Mouse (Mus musculus) brain, embryonic 14.5 days (tissue): ENCODE data around the gene Vmn1r1. TPM values are rescaled to one million over a fixed set of nuclear protein-coding genes. Genes with fewer than 3 reads are reported as not detected.

Source experiments
- DNase-seq: peaks from one replicate; pipeline ENCODE4 v3.0.0-alpha.2; 2011; ENCODE audit warnings: low read depth
- CTCF ChIP-seq: fragments of 200-500 bp; IDR thresholded peaks from 2 replicates; pipeline ENCODE4 v1.5.1; 2012; ENCODE audit warnings: inconsistent platforms, mild to moderate bottlenecking, moderate library complexity, borderline replicate concordance; ENCODE audit not compliant: insufficient read depth, insufficient read length; ENCODE audit errors: extremely low read depth
- POLR2A ChIP-seq: fragments of 200-500 bp; IDR thresholded peaks from 2 replicates; pipeline ENCODE4 v1.6.1; 2012; ENCODE audit warnings: mild to moderate bottlenecking, inconsistent platforms, borderline replicate concordance; ENCODE audit not compliant: poor library complexity, insufficient read depth, insufficient read length, severe bottlenecking; ENCODE audit errors: extremely low read depth
- polyA plus RNA-seq: library from polyadenylated mRNA; depleted of rRNA; stranded (reverse); fragments of >200 nt; gene quantifications from 2 replicates; pipeline ENCODE4 v1.2.3, GENCODE M21; 2012; rRNA removed

The Vmn1r1 gene
- polyA plus RNA-seq, 1 experiment, result not detected

DNA sequence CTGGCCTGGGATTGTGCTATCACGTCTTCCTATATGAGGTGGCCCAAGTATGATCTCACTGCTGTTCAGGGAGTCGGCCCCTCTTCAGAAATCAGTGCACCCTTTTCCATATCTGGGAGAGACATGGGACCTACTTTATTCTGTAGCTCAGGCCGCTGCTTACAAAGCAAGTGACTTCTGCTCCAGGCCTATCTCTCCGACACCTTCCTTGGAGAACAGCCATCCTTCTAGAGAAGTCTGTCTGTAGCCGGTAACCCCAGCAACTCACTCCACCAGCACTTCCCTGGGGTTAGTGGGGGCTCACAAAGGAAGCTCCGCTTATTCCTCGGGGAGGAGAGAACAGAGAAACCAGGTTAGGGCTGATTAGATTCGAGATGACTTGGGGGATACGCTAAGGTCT, 57.0 kb downstream of the Vmn1r1 start:
- no peak for DNase-seq
- no peak for TF ChIP-seq POLR2A
- TF ChIP-seq CTCF, result no peak

DNA sequence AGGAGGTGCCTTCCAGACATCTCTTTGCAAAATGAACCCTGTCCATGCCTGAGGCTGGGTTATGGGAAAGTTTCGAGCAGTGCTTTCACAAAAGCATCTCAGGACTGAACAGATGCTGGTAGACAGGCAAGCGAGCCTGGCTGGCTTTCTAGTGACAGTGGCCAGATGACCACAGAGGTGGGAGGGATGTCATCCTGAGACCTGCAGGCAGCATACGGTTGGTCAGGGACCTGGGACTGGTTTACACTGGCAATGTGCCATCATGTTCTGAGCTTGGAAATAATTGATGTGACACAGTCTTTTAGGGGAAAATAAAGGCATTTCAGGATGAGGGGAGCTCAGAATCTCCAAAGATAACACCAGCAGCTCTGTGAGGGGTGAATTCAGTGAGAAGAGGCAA, 59.3 kb downstream of the Vmn1r1 start:
- no peak for DNase-seq
- no peak for TF ChIP-seq POLR2A
- TF ChIP-seq CTCF, result no peak

Other genes with a start within 250 kb of the Vmn1r1 start
- gene Enah, start 144.5 kb downstream of the Vmn1r1 start, polyA plus RNA-seq, result 79.5 and 122 TPM in 2 replicates
- gene Srp9, start 39.7 kb downstream of the Vmn1r1 start, polyA plus RNA-seq, result 82.8 and 88.5 TPM in 2 replicates
- gene Degs1, start 118.3 kb upstream of the Vmn1r1 start, polyA plus RNA-seq, result 30.3 and 38.9 TPM in 2 replicates
- 27.8 and 29.7 TPM in 2 replicates for gene Fbxo28, start 177.1 kb upstream of the Vmn1r1 start, polyA plus RNA-seq
- gene Trp53bp2, start 244.7 kb upstream of the Vmn1r1 start, polyA plus RNA-seq, result 32.0 and 34.8 TPM in 2 replicates